Mouse (Mus musculus) E14TG2a.4 (cell line): ENCODE data around the gene Knop1.
A peak's percentile ranks its signal among the peaks of the same experiment; 100 is the strongest.

ENCODE experiments used
- H3K27me3 ChIP-seq: 2 replicates; pipeline ENCODE4 v1.6.1; 2014; ENCODE audit warnings: low read length, control low read depth; ENCODE audit not compliant: insufficient read depth
- H3K36me3 ChIP-seq: 2 replicates; pipeline ENCODE4 v1.6.1; 2014; ENCODE audit warnings: low read length, control low read depth; ENCODE audit not compliant: insufficient read depth
- H3K4me1 ChIP-seq: replicated peaks from 2 replicates; pipeline ENCODE4 v1.6.1; 2014; ENCODE audit warnings: low read depth, low read length, control low read depth
- H3K4me3 ChIP-seq: replicated peaks from 2 replicates; pipeline ENCODE4 v1.5.1; 2014; ENCODE audit warnings: mild to moderate bottlenecking, low read length
- H3K9me3 ChIP-seq: 2 replicates; pipeline ENCODE4 v1.6.1; 2014; ENCODE audit warnings: low read length, control low read depth
- CTCF ChIP-seq: conservative IDR thresholded peaks from 2 replicates; pipeline ENCODE4 v1.5.1; 2014; ENCODE audit warnings: low read length
- NANOG ChIP-seq: IDR thresholded peaks from 2 replicates; pipeline ENCODE4 v1.6.1; 2014; ENCODE audit warnings: borderline replicate concordance, low read length, mixed read lengths
- POU5F1 ChIP-seq: IDR thresholded peaks from 2 replicates; pipeline ENCODE4 v1.6.1; 2014; ENCODE audit warnings: low read length, borderline replicate concordance

Knop1 gene

GRCm38 (mm10) chr7:118887303-118888055 lies 31.4 kb upstream of the Knop1 start:
- Histone ChIP-seq H3K4me1 (peaks cover 58% of the 10 kb centered on the region), H3K27me3 (no peaks in the 10 kb centered on the region; the same call in 1 of the 2 replicates), H3K4me3 (no peak overlapping the region), H3K36me3 (no peaks in the 10 kb centered on the region), H3K9me3 (no peaks in the 10 kb centered on the region)
- no peak for TF ChIP-seq POU5F1
- no peak for TF ChIP-seq CTCF
- peak; percentile 90 for TF ChIP-seq NANOG

GRCm38 (mm10) chr7:118884969-118885368 lies 28.9 kb upstream of the Knop1 start:
- no peaks in the 10 kb centered on the region for H3K9me3 ChIP-seq
- peaks cover 4% of the 10 kb centered on the region; the same call in 1 of the 2 replicates for H3K27me3 ChIP-seq
- peaks cover 51% of the 10 kb centered on the region for H3K4me1 ChIP-seq
- no peak for TF ChIP-seq POU5F1
- no peak for TF ChIP-seq CTCF
- TF ChIP-seq NANOG: no peak
- H3K36me3 ChIP-seq: no peaks in the 10 kb centered on the region
- no peak overlapping the region for H3K4me3 ChIP-seq

DNA sequence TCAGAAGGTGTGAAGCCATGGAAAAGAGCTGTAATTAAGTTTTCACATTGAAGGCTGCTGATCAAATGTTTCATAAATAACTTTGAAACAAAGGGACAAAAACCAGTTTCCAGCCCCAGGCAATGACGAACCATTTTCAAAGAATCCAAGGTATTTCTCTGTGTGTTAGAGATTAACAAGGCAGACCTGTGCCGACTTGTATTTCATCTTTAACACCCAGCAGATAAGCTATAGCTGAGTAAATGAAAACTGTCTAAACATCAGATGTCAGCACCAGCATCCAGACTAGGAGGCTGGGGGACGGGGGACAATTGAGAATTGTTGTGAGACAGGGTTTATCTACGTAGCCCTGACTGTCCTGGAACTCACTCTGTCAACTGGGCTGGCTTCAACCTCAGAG lies 27.9 kb upstream of the Knop1 start:
- peaks cover 42% of the 10 kb centered on the region for H3K4me1 ChIP-seq
- TF ChIP-seq NANOG: no peak
- no peak for TF ChIP-seq POU5F1
- TF ChIP-seq CTCF: no peak
- no peak overlapping the region for H3K4me3 ChIP-seq
- peaks cover 4% of the 10 kb centered on the region; the same call in 1 of the 2 replicates for H3K27me3 ChIP-seq
- H3K9me3 ChIP-seq: no peaks in the 10 kb centered on the region
- H3K36me3 ChIP-seq: no peaks in the 10 kb centered on the region

DNA sequence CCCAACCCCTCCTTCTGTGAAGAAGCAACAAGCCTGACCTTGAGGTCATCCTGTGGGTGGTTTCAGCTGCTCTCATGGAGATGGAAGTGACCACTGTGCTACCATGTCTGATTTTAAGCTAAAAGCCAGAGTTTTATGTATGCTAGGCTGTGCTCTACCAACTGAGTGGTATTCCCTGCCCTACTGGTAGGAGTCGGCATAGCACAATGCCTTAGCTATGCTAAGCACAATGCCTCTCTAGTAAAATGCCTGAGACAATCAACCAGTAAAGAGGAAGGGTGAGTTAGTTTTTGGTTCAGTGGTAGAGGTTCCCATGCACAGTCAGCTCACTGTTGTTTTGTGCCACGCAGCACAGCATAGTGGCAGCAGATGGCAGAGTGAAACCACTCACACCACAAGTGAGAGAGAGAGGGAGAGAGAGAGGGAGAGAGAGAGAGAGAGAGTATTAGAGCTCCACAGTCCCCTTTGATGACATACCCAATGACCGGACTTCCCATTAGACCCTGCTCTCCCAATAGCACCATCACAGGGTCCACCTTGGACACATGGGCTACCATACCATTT lies 23.5 kb upstream of the Knop1 start:
- peaks cover 11% of the 10 kb centered on the region for H3K4me1 ChIP-seq
- H3K27me3 ChIP-seq: 0 out of 2 replicates have a peak, but pooled peaks cover 4% of the 10 kb centered on the region
- H3K9me3 ChIP-seq: no peaks in the 10 kb centered on the region
- H3K4me3 ChIP-seq: no peak overlapping the region
- TF ChIP-seq CTCF (peak; percentile 65), NANOG (no peak), POU5F1 (no peak)
- H3K36me3 ChIP-seq: no peaks in the 10 kb centered on the region

- Histone ChIP-seq H3K27me3 (no peaks in the 10 kb centered on the region), H3K36me3 (no peaks in the 10 kb centered on the region), H3K9me3 (no peaks in the 10 kb centered on the region), H3K4me1 (no peaks in the 10 kb centered on the region), H3K4me3 (no peak overlapping the region)
- TF ChIP-seq NANOG (no peak), CTCF (no peak), POU5F1 (no peak)
These were observed 9.3 kb upstream of the Knop1 start for GRCm38 (mm10) chr7:118865362-118865761.

DNA sequence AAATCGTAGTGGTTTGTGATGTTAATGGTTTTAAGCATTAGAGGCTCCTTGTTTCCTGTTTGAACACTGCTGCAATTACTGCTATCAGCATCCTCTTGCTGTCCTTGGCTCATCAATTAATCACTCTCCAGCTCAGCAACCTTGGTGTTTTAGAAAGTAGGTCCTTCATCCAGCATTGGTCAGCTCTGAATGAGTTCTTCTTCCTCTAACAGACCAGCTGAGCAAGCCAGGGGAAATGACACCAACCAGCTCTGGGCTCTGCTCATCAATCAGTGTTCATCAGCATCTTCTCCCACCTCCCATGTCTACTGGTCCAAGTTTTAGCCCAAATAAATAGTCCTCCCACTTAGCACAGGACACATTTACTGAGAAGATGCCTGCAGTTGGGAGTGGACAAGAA lies 2.6 kb upstream of the Knop1 start:
- no peak overlapping the region for H3K4me3 ChIP-seq
- no peaks in the 10 kb centered on the region for H3K27me3 ChIP-seq
- peaks cover 20% of the 10 kb centered on the region for H3K4me1 ChIP-seq
- peaks cover 19% of the 10 kb centered on the region for H3K36me3 ChIP-seq
- H3K9me3 ChIP-seq: no peaks in the 10 kb centered on the region
- TF ChIP-seq CTCF: no peak

- peaks cover 53% of the 10 kb centered on the region for H3K4me1 ChIP-seq
- H3K4me3 ChIP-seq: peak within 1 kb of the TSS; percentile 92
- no peaks in the 10 kb centered on the region for H3K9me3 ChIP-seq
- H3K27me3 ChIP-seq: no peaks in the 10 kb centered on the region
- peaks cover 52% of the 10 kb centered on the region for H3K36me3 ChIP-seq
- TF ChIP-seq CTCF (no peak), NANOG (no peak), POU5F1 (no peak)
These were observed 730 bp downstream of the Knop1 start, which contains the start of gene Iqck for GRCm38 (mm10) chr7:118855171-118855876. Gene Iqck, plus strand, starts transcription at chr7:118855752.

- peaks cover 59% of the 10 kb centered on the region for H3K36me3 ChIP-seq
- no peaks in the 10 kb centered on the region for H3K9me3 ChIP-seq
- H3K4me3 ChIP-seq: peak overlapping the region; percentile 92
- TF ChIP-seq NANOG: no peak
- TF ChIP-seq CTCF: no peak
- no peaks in the 10 kb centered on the region for H3K27me3 ChIP-seq
- peaks cover 60% of the 10 kb centered on the region for H3K4me1 ChIP-seq
These were observed 1.4 kb downstream of the Knop1 start for GRCm38 (mm10) chr7:118854606-118855005.
